Mouse (Mus musculus): ENCODE data around the gene Mitf. TPM values are rescaled to one million over a fixed set of nuclear protein-coding genes. Genes with fewer than 3 reads are reported as not detected.

Gene Mitf
- 1.0 and 1.2 TPM in 2 replicates for polyA plus RNA-seq (2015; fragmentation: Nextera tagmentation; extraction: Ambion mirVana)

DNA sequence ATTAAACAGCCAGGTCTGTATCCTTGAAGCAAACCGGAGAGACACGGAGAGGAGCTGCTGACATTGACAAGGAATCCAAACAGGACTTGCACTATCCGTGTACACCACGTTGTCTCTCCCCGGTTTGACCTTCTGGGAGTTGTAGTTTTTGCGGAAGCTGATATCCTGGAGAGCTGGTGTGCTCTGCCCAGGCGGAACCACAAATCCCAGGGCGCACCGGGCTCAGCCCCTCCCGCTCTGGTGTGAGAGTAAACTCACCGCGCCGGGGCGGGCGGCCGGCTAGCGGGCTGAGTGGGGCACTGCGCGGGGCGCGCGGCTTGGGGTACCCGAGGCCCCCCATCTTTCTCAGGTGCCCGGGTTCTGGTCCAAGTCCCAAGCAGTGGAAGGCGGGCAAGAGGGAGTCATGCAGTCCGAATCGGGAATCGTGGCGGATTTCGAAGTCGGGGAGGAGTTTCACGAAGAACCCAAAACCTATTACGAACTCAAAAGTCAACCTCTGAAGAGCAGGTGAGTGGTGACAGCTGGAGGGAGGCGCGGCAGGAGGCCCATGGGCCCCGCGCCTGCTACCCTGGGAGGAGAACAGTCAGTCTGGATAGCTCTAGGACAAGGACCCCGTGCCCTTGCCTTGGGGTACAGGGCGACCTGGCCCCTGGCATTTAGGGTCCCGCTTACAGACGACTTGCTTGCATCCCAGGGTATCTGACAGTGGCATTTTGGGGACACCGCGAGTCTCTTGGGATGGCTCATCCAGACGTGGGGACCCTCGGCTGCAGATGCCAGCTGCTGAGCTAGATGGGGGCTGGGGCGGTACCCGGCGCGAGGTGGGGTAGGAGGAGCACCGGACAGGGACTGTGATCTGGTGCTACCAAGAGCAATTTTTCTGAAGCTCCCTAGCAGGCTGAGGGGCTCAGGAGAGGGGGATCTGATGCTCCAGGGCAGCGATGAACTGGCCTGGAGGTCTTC, at the start of gene Mitf:
Gene Mitf (plus strand): TSS at position 272 of the 963 bp plus-strand sequence.
- peak; percentile 93 for DNase-seq (ENCODE audit: low spot score)

- no peak for DNase-seq (ENCODE audit: low spot score)
These were observed 49.5 kb upstream of the Mitf start for GRCm38 (mm10) chr6:97757361-97757760.

DNA sequence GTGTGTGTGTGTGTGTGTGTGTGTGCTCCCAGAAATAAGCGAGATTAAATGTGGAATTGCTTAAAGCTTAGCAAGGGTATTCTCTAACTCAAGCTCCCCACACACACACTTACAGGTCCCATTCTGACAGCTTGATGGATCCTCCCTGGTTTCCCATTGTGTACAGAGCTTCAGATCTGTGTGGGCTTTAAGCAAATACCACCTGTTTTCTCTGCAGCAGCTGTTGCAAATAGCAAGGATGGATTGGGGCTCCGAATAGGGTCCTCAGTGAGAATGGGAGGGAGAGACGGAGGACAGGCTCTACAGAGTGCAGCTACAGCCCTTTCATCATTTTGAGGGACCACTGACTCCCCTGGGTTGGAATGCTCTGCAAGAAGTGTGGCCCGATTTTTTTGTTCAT, 48.0 kb upstream of the Mitf start:
- no peak for DNase-seq (ENCODE audit: low spot score)

GRCm38 (mm10) chr6:97759301-97759700, 47.6 kb upstream of the Mitf start:
- DNase-seq (ENCODE audit: low spot score) = peak; percentile 38

- DNase-seq (ENCODE audit: low spot score) = no peak
These were observed 45.5 kb upstream of the Mitf start for GRCm38 (mm10) chr6:97761326-97761725.

GRCm38 (mm10) chr6:97763970-97764369, 42.9 kb upstream of the Mitf start:
- no peak for DNase-seq (ENCODE audit: low spot score)

GRCm38 (mm10) chr6:97767836-97768235, 39.0 kb upstream of the Mitf start:
- DNase-seq (ENCODE audit: low spot score) = no peak

GRCm38 (mm10) chr6:97769549-97769948, 37.3 kb upstream of the Mitf start:
- no peak for DNase-seq (ENCODE audit: low spot score)

GRCm38 (mm10) chr6:97781316-97781715, 25.5 kb upstream of the Mitf start:
- no peak for DNase-seq (ENCODE audit: low spot score)

- no peak for DNase-seq (ENCODE audit: low spot score)
These were observed 24.6 kb upstream of the Mitf start for GRCm38 (mm10) chr6:97782291-97782690.

- DNase-seq (ENCODE audit: low spot score) = no peak
These were observed 20.0 kb upstream of the Mitf start for GRCm38 (mm10) chr6:97786871-97787270.

- no peak for DNase-seq (ENCODE audit: low spot score)
These were observed 18.4 kb upstream of the Mitf start for GRCm38 (mm10) chr6:97788361-97788974.

DNA sequence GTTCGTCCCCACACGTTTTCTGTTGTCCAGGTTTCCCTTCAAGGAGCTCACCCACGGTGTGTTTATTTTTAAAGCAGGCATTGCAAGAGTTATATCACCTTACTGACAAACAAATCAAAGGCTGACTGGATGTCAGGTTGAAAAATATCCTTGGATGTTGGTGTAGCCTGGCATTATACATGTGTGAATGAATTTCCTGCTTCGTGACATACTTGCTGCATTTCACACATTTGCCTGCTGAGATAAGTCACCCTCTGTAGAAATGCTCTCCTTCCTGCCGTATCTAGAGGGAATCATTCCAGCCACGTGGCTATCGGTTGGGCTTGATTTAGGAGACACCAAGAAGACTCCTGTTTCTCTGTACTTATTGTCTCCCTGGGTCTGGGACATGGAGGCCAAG, 17.2 kb upstream of the Mitf start:
- no peak for DNase-seq (ENCODE audit: low spot score)

DNA sequence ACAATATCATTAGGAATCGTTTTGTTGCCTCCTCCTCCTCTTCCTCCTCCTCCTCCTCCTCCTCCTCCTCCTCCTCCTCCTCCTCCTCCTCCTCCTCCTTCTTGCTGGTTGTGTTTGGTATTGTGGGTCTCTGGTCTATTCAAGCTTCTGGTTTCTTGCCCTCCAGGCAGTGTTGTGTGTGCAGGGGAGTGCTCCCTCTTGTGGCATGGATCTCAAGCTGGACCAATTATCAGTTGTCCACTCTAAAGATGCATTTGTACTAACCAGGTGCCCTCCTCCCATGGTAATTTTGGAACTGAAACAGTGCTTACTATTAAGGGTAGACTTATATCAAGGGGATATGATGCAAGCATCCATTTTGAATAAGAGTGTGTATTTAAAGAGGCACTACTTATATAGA, 14.7 kb upstream of the Mitf start:
- DNase-seq (ENCODE audit: low spot score) = no peak

DNA sequence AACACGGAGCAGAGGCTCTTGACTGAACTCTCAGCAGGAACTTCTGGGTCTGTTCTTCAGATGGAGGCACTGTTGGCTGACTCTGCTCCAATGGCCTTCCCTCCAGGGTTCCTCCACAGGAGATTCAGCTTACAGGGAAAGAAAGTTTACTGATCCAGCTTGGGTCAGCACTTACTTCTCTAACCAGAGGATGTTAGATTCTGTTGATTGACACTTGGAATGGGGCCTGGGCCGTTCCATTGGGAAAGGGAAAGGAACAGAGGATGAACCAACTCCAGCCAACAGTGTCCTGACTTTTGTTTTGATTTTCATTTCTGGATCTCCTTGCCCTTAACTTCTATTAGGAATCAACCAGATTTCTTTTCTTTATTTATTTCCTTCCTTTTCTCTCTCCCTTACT, 11.7 kb upstream of the Mitf start:
- no peak for DNase-seq (ENCODE audit: low spot score)

DNA sequence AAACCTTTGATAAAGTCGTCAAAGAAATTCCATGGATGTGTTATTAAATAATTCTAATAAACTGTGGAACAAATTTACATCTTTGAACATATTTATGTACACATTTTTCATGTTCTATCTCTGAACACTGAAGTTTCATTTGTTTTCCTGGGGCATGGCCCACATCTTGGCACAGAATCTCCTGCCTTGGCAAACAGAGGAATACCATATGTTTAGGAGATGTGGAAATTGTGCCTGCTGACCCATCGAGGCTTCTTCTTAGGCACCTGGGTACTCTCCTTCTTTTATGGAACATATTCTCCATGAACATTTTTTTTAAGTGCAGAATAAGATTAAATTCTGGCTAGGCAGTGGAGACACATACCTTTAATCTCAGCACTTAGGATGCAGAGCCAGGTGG, 6.2 kb upstream of the Mitf start:
- no peak for DNase-seq (ENCODE audit: low spot score)

DNA sequence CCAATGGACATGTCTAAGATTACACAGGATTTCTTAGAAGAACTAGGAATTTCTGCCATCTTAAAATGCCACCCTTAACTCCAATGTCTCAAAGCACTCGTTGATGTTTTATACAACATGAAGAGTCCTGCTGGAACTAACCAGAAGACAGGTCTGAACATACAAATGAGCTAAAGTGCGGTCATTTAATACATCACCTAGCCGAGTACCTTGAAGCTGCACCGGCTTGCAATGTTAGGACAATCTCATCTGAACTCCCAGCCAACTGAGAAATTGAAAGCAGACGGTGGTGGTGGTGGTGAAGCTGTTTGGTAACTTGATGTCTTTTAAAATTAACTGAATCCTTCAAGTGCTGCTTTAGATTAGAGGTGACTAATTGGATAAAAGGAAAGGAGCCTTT, 801 bp upstream of the Mitf start:
- no peak for DNase-seq (ENCODE audit: low spot score)

DNA sequence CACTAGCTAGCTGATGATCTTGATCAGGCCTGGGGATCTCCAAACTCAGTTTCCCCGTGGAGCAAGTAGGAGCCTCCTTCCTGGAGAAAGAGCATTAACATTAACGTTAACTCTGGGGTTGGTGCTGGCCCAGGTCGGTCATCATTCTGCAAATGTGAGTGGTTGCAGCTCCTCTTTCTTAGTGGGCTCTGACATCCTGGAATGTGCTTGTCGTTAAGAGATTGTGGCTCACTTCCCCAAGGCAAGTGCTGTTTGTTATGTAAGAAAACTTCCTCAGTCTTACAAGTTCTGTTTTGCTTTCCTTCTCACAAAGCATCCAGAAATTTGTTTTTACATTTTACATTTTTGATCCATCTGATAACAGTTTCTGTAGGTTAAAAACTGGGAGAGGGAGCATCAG, 7.3 kb downstream of the Mitf start:
- DNase-seq (ENCODE audit: low spot score) = no peak

- no peak for DNase-seq (ENCODE audit: low spot score)
These were observed 8.9 kb downstream of the Mitf start for GRCm38 (mm10) chr6:97815723-97816122.

DNA sequence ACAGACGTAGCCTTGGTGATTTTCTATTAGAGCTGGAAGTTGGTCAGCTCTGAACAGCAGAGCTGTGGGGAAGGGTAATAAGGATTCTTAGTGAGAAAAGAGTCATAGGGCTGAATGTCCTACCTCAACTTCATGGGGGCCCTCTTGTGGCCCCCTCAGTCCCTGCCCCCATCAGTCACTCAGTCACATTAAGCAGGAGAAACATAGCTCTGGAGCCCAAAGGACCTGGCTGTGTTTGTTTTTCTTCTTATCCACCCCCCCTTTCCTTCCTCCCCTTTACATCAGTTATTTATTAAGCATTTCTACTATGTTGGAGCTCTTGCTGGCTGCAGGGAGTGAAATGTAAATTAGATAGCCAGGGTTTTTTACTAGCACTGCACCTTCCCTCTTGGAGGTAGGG, 10.0 kb downstream of the Mitf start:
- no peak for DNase-seq (ENCODE audit: low spot score)

DNA sequence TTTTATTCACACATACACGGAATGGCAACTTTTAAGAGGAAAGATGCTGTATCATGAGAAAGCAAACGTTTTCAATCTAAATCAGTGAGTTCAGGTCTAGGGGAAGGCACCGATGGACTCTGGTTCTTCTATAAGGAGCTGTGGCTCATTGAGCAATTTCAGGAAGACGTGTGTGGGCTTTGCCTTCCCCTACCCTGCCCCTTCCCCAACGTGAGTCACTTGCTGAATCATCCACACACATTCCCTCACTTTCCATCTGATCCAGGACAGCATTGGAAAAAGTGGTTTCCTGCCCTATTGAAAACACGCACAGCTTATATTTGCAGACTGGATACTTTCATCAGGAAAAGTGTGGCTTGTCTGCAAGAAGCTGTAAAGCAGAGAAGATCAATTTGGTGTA, 11.3 kb downstream of the Mitf start:
- no peak for DNase-seq (ENCODE audit: low spot score)

DNA sequence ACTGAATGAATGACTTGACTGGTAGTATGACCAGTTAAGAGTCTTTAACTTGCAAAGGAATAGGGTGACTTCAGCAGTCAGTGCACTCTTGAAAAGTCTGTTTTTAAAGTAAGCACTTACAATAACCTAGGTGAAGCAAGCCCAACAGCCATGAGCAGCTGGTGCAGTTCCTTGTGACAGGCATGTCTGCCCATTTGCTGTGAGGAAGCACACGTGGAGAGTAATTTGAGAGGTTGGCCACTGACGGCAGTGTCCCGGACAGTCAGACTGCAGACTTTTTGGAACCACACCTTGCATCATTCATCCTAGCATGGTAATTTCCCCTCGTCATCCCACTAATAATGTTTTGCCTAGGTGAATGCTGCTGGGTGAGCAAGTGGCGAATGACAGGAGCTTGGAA, 12.1 kb downstream of the Mitf start:
- no peak for DNase-seq (ENCODE audit: low spot score)

GRCm38 (mm10) chr6:97820505-97820904, 13.7 kb downstream of the Mitf start:
- no peak for DNase-seq (ENCODE audit: low spot score)
